In the genomic region with DNA sequence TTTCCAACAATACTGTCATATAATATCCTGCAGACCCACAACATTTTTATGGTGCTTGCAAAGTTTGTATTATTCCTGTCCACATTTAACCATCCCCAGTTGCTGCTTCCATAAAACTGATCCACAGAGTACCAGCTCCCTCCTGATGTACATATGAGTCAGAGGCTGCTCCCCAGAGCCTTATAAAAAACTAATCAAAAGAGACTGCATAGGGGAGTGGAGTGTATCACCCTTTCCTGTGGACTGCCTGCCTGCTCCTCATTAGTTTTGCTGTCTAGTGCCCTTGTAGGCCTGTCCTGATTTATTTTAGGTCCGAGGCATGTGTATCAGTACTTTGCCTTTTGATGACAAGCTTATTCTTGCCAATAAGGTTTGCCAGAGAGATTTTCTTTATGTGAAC, we compare ENCODE assay signal across 21 mouse cellular contexts.
"Had no signal": no experiment of that assay in that cellular context is flagged by ENCODE, and none has a peak within 500 bp of the region (broad histone marks: within the 10 kb centered on the region; RNA-seq: fewer than 3 reads in every experiment).

No protein-coding gene starts in this region.

- ATAC-seq: liver, postnatal 0 days; lung, postnatal 0 days had no signal

- H3K4me3 ChIP-seq: liver, embryonic 13.5 days; liver, embryonic 15.5 days; lung, embryonic 15.5 days; megakaryocyte, embryonic 14.5 days; midbrain, embryonic 10.5 days; midbrain, embryonic 12.5 days; myocyte; neural tube, embryonic 12.5 days; stomach, embryonic 15.5 days had no signal

- H3K27ac ChIP-seq: liver, embryonic 13.5 days; liver, embryonic 15.5 days; lung, embryonic 15.5 days; macrophage; midbrain, embryonic 10.5 days; midbrain, embryonic 12.5 days; neural tube, embryonic 12.5 days; stomach, embryonic 15.5 days; stomach, postnatal 0 days had no signal

- H3K4me2 ChIP-seq: liver, embryonic 13.5 days; liver, embryonic 15.5 days; lung, embryonic 15.5 days; midbrain, embryonic 12.5 days; neural tube, embryonic 12.5 days; stomach, embryonic 15.5 days had no signal

- H3K27me3 ChIP-seq: liver, embryonic 13.5 days; liver, embryonic 15.5 days; lung, embryonic 15.5 days; megakaryocyte, embryonic 14.5 days; midbrain, embryonic 12.5 days; neural tube, embryonic 12.5 days; stomach, embryonic 15.5 days had no signal

- H3K36me3 ChIP-seq: liver, embryonic 13.5 days; liver, embryonic 15.5 days; lung, embryonic 15.5 days; midbrain, embryonic 10.5 days; midbrain, embryonic 12.5 days; neural tube, embryonic 12.5 days; stomach, embryonic 15.5 days had no signal

- H3K9ac ChIP-seq: liver, embryonic 13.5 days; liver, embryonic 15.5 days; liver, postnatal 0 days; lung, embryonic 15.5 days; midbrain, embryonic 12.5 days; neural tube, embryonic 12.5 days; stomach, embryonic 15.5 days had no signal

- H3K4me1 ChIP-seq: liver, embryonic 13.5 days; liver, embryonic 15.5 days; lung, embryonic 15.5 days; megakaryocyte, embryonic 14.5 days; midbrain, embryonic 10.5 days; midbrain, embryonic 12.5 days; neural tube, embryonic 12.5 days; stomach, embryonic 15.5 days had no signal

- H3K9me3 ChIP-seq: liver, embryonic 13.5 days; liver, embryonic 15.5 days; lung, embryonic 15.5 days; midbrain, embryonic 10.5 days; midbrain, embryonic 12.5 days; neural tube, embryonic 12.5 days; stomach, embryonic 15.5 days had no signal

- DNase-seq: liver, embryonic 13.5 days; liver, postnatal 0 days; lung, adult 2 months; lung, postnatal 14 days; lung, postnatal 36 days; midbrain, embryonic 14.5 days; right cerebral cortex, postnatal 14 days; thymus, adult 2 months; thymus, postnatal 25 days; thymus, postnatal 4 days had no signal
